Mouse (Mus musculus): ENCODE results near the gene Snd1. TPM values are rescaled to one million over a fixed set of nuclear protein-coding genes. Genes with fewer than 3 reads are reported as not detected.

The Snd1 gene
- polyA plus RNA-seq, 1 experiment from 2014 or later, result 129 TPM

DNA sequence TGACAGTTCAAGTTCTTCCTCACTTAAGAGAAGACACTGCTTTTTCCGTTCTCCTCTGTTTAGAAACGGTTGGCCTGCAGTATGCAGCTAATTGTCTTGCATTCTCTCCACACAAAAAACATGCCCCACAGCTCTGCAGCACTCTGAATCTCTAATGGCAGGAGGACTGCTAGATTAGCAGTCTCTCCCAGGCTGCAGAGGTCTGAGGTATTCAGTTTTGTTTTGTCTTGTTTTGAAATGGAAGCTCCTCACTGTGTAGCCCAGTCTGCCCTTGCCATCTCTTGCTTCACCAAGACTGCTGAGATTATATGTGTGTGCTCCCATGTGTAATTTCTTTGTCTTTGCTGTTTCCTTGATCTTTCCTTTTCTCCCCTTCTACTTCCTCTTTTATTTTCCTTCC, 254.7 kb downstream of the Snd1 start:
- Histone ChIP-seq H3K4me3 (replicated peaks) (no peak overlapping the region), H3K9me3 (replicated peaks) (no peaks in the 10 kb centered on the region), H3K4me1 (peaks cover 9% of the 10 kb centered on the region; the same call in 1 of the 2 replicates), H3K9ac (no peak overlapping the region), H3K4me2 (no peak overlapping the region), H3K27me3 (no peaks in the 10 kb centered on the region), H3K36me3 (peaks cover 10% of the 10 kb centered on the region), H3K27ac (no peak overlapping the region)
- no peak for ATAC-seq (replicated peaks; ENCODE audit: low FRiP score)
- 62% methylated on average over 2 of the region's 2 CpGs for WGBS

DNA sequence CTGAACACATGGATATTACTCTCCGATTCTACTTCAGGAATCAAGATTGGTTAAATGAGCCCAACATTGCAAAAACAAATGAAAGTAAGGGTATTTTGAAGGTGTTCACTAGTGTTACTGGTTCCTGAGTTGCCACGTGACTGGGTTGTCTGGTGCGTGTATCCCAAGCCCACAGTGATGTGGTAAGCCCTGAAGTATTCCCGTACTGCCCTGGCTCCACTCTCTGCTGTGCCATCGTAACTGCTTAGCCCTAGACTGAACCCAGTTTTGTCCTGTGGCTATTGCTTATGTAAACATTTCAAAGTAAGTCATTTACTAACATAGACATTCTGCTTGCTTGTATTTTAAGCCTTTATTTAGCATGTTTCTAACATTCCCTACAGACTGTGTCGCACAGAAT, 256.3 kb downstream of the Snd1 start:
- H3K27ac ChIP-seq, result no peak overlapping the region
- WGBS, result 90% methylated on average over 6 of the region's 6 CpGs
- no peak for ATAC-seq (replicated peaks; ENCODE audit: low FRiP score)
- no peaks in the 10 kb centered on the region for H3K36me3 ChIP-seq
- H3K9ac ChIP-seq, result no peak overlapping the region
- H3K9me3 ChIP-seq (replicated peaks), result no peaks in the 10 kb centered on the region
- no peaks in the 10 kb centered on the region for H3K27me3 ChIP-seq
- no peak overlapping the region for H3K4me3 ChIP-seq (replicated peaks)
- peaks cover 9% of the 10 kb centered on the region; the same call in 1 of the 2 replicates for H3K4me1 ChIP-seq
- no peak overlapping the region for H3K4me2 ChIP-seq

DNA sequence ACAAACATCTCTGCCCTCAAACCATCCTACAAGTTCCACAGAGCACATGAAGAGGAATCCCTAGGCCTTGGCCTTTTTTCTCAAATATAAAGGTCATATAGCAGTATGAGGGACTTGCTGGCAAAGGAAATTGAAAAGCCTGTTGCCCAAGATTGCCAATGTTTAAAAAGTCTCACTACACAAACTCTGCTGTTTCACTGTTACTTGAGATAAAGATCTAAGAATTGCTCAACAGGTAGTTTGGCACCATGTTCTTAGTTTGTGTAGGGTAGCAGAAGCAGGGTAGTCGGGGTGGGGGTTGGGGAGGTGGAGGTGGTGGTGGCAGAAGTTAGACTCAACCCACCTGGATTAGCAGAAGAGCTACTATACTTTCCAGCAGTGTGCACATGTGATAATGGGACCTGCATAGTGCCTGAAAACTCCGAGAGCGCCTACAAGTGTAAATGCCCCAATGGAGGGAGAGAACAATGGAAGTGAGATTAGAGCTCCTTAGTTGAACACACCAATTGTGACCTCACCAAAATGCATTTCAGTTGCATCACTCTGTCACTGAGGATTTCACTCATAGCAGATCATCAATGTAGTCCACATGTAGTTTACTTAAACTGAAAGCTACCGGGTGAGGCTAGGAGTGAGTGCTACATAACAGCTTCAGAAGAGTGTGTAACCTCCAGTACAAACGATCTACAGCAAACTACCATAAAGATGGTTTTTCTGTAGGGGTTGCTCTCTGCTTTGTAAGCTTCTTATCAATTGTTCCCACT, 259.1 kb downstream of the Snd1 start:
- H3K4me1 ChIP-seq, result peaks cover 8% of the 10 kb centered on the region; the same call in 1 of the 2 replicates
- H3K36me3 ChIP-seq, result no peaks in the 10 kb centered on the region
- H3K4me2 ChIP-seq, result no peak overlapping the region
- H3K27ac ChIP-seq, result no peak overlapping the region
- H3K9ac ChIP-seq, result no peak overlapping the region
- H3K4me3 ChIP-seq (replicated peaks), result no peak overlapping the region
- no peak for ATAC-seq (replicated peaks; ENCODE audit: low FRiP score)
- 84% methylated on average over 5 of the region's 5 CpGs for WGBS
- H3K9me3 ChIP-seq (replicated peaks), result no peaks in the 10 kb centered on the region
- no peaks in the 10 kb centered on the region for H3K27me3 ChIP-seq

DNA sequence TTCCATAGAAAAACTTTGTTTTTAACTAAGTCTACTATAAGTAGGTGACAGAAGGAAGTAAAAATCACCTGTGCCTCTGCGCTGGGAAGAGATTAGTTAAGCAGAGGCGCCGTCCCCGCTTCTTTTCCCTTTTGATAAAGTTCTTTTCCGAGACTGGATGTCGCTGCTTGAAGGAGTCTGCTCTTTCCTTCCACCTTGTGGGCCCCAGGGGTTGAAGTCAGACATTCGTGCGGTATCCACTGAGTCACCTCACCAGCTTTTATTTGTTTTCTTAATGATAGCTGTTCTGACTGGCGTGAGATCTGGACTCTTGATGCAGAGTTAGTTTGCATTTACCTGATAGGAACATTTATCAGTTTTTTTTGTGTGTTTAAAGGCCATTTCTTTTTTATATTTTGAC, 260.2 kb downstream of the Snd1 start:
- Histone ChIP-seq H3K4me3 (replicated peaks) (no peak overlapping the region), H3K4me1 (no peaks in the 10 kb centered on the region), H3K27me3 (no peaks in the 10 kb centered on the region), H3K9ac (no peak overlapping the region), H3K36me3 (no peaks in the 10 kb centered on the region), H3K9me3 (replicated peaks) (no peaks in the 10 kb centered on the region), H3K27ac (no peak overlapping the region), H3K4me2 (no peak overlapping the region)
- 71% methylated on average over 9 of the region's 9 CpGs for WGBS
- ATAC-seq (replicated peaks; ENCODE audit: low FRiP score), result no peak

DNA sequence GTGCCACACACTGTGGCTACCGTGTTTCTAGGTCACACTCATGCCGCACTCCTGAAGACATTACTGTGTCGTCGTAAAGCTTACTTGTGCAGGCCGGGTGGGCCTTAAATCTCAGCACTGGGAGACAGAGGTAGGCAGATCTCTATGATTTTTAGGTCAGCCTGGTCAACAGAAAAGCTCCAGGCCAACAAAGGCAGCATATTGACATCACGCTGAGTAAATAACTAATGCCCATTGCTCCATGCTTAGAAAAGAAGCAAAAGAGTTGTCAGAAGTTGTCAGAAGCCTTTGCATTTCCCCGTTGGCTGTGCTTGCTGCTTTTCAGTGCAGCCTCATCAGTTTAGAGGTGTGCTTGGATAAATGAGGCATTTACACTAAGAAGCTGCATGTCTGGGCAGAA, 261.7 kb downstream of the Snd1 start:
- H3K9me3 ChIP-seq (replicated peaks), result no peaks in the 10 kb centered on the region
- ATAC-seq (replicated peaks; ENCODE audit: low FRiP score), result no peak
- no peaks in the 10 kb centered on the region for H3K27me3 ChIP-seq
- no peak overlapping the region for H3K9ac ChIP-seq
- H3K4me3 ChIP-seq (replicated peaks), result no peak overlapping the region
- no peak overlapping the region for H3K27ac ChIP-seq
- H3K4me2 ChIP-seq, result no peak overlapping the region
- WGBS, result 61% methylated on average over 7 of the region's 7 CpGs
- no peaks in the 10 kb centered on the region for H3K36me3 ChIP-seq
- H3K4me1 ChIP-seq, result no peaks in the 10 kb centered on the region

DNA sequence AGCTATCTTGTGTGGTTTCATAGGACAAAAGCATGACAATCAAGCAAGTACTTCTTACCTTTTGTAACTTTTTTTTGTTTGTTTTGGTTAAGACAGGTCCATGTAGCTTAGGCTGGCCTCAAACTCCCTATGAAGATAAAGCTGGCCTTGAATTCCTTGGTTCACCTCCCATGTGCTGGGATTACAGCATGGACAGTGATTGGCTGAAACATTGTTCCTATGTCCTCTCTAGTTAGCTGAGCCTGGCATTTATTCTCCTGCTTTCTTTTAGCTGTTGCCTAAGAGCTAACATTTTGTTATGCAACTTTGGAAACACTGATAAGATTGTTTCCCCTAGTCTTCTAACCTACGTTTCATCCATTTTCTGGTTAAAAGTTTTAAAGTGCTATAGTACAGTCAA, 262.7 kb downstream of the Snd1 start:
- Histone ChIP-seq H3K4me3 (replicated peaks) (no peak overlapping the region), H3K27me3 (no peaks in the 10 kb centered on the region), H3K9me3 (replicated peaks) (no peaks in the 10 kb centered on the region), H3K9ac (no peak overlapping the region), H3K36me3 (no peaks in the 10 kb centered on the region), H3K4me1 (no peaks in the 10 kb centered on the region), H3K4me2 (no peak overlapping the region), H3K27ac (no peak overlapping the region)
- ATAC-seq (replicated peaks; ENCODE audit: low FRiP score), result no peak
- 81% methylated on average over 1 of the region's 1 CpGs for WGBS

DNA sequence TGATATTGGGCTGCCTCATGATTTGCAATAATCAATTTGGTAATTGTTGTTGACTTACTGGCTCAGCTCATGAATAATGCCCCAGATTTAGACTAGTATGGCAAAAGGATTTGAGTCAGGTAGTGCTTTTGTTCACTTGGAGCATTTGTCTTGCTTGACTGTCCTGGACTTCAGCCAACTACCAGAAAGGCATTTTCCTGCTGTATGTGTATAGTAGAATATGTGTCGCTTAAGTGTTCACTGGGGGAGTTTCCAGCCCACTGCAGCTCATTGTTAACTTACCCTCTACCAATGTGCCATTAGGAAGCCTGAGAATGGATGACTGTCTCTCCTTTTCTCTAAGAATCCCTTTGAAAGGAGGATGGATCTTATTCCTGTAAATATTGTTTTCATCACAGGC, 268.6 kb downstream of the Snd1 start:
- peaks cover 22% of the 10 kb centered on the region for H3K36me3 ChIP-seq
- no peak overlapping the region for H3K4me3 ChIP-seq (replicated peaks)
- ATAC-seq (replicated peaks; ENCODE audit: low FRiP score), result 0 out of 2 replicates have a peak, but pooled peaks have one; percentile 50
- H3K9me3 ChIP-seq (replicated peaks), result no peaks in the 10 kb centered on the region
- H3K27ac ChIP-seq, result peak overlapping the region; percentile 65
- no peaks in the 10 kb centered on the region for H3K27me3 ChIP-seq
- no peak overlapping the region for H3K4me2 ChIP-seq
- H3K9ac ChIP-seq, result no peak overlapping the region
- H3K4me1 ChIP-seq, result peaks cover 28% of the 10 kb centered on the region
- 15% methylated on average over 1 of the region's 1 CpGs for WGBS

DNA sequence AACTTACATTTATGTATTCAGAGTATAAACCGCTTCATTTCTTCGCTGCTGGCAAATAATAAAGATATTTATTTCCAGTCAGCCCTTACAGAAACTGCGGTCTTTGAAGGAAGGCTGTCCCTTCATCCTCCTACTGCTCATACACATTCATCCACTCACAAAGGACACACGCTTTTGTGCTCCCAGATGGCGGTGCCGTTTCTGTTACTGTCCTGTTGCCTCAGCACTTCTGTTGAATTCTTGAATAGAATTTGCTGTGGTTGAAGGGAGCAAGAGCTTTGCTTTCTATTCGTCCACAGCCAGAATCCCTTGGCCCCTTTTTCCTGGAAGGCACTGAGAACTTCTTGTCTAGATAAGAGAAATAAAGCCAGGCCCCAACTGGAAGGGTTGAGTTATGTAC, 270.9 kb downstream of the Snd1 start:
- no peak overlapping the region for H3K27ac ChIP-seq
- H3K4me3 ChIP-seq (replicated peaks), result no peak overlapping the region
- peaks cover 22% of the 10 kb centered on the region for H3K36me3 ChIP-seq
- no peak overlapping the region for H3K9ac ChIP-seq
- H3K9me3 ChIP-seq (replicated peaks), result no peaks in the 10 kb centered on the region
- peaks cover 47% of the 10 kb centered on the region for H3K4me1 ChIP-seq
- ATAC-seq (replicated peaks; ENCODE audit: low FRiP score), result no peak
- WGBS, result 92% methylated on average over 7 of the region's 7 CpGs
- H3K4me2 ChIP-seq, result no peak overlapping the region
- no peaks in the 10 kb centered on the region for H3K27me3 ChIP-seq

DNA sequence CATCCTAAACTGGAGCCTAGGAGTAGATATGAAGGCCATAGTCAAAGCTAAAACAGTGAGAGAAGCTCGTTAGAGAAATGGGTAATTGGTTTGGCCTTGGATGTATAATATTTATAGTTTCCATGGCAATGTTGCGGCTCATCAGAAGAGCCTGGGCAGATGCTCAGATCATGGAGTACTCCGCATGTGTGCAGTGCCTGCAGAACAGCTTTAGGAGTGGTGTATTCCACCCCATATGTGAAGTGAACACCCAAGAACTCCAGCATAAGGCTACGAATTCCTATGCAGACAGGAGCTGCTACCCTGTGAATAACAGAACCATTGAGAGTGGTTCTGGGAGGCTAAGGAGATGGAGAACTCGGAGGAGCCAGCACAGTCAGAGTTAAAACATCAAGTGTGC, 272.1 kb downstream of the Snd1 start:
- H3K27ac ChIP-seq, result 0 out of 2 replicates have a peak overlapping the region, but pooled peaks have one; percentile 1
- H3K9me3 ChIP-seq (replicated peaks), result no peaks in the 10 kb centered on the region
- peaks cover 49% of the 10 kb centered on the region for H3K4me1 ChIP-seq
- H3K27me3 ChIP-seq, result no peaks in the 10 kb centered on the region
- H3K4me3 ChIP-seq (replicated peaks), result no peak overlapping the region
- 95% methylated on average over 5 of the region's 5 CpGs for WGBS
- ATAC-seq (replicated peaks; ENCODE audit: low FRiP score), result no peak
- H3K36me3 ChIP-seq, result peaks cover 22% of the 10 kb centered on the region
- H3K4me2 ChIP-seq, result no peak overlapping the region
- H3K9ac ChIP-seq, result no peak overlapping the region

DNA sequence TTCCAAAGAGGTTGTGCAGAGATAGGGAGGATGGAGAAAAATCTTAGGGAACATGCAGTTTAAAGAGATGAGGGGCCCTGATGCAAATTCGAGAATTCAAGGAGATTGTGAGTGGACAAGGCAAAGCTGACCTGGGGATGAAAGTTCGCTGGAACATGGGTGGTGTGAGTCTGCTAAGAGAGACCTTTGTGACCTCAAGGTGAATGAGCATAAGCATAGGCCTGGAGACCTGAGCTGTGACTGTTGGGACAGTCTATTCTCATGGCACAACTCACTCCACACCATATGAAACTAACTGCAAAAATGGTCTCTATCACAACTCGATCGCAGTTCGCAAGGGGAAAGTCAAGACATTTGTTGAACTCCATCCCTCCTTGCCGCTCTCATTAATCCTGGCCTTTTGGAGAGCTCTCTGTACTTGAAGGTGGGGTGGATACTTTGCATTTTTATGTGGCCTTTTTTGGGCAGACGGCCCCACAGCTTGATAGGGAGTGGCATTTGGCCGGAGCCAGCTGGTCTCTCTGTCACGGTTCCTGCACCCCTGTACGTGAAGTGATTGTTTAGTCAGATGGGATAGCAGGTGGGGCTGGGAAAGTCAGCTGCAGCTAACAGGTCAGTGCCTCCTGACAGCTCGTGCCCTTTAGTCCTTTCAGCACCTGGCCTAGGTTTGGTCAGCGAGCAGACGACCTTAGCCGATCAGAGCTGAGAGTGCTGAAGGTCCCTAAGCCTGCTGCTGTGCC, 273.2 kb downstream of the Snd1 start:
- no peak overlapping the region for H3K4me3 ChIP-seq (replicated peaks)
- H3K27me3 ChIP-seq, result no peaks in the 10 kb centered on the region
- no peaks in the 10 kb centered on the region for H3K9me3 ChIP-seq (replicated peaks)
- no peak overlapping the region for H3K9ac ChIP-seq
- H3K27ac ChIP-seq, result peak overlapping the region; percentile 79
- peaks cover 22% of the 10 kb centered on the region for H3K36me3 ChIP-seq
- H3K4me1 ChIP-seq, result peaks cover 44% of the 10 kb centered on the region
- peak; percentile 94 for ATAC-seq (replicated peaks; ENCODE audit: low FRiP score)
- 42% methylated on average over 14 of the region's 14 CpGs for WGBS
- no peak overlapping the region for H3K4me2 ChIP-seq

DNA sequence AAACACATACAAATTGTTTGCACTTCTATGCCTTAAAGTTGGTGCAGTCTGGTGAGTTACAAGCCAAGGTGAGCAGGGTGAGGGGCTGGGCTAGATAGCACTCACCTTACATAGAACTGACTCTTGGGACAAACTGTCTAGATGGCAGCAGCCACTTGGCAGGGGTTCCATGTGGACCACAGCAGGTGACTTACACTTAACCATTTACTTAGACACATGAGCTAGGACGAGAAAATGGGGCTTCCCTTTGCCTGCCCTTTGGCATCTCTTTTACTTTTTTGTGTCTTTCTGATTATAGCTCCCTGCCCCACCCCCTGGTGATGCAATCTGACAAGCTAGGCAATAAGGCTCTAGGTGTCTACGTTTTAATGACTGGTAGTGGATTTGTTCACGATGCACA, 274.3 kb downstream of the Snd1 start:
- H3K4me3 ChIP-seq (replicated peaks), result no peak overlapping the region
- no peaks in the 10 kb centered on the region for H3K9me3 ChIP-seq (replicated peaks)
- H3K4me1 ChIP-seq, result peaks cover 33% of the 10 kb centered on the region
- ATAC-seq (replicated peaks; ENCODE audit: low FRiP score), result no peak
- no peak overlapping the region for H3K9ac ChIP-seq
- peak overlapping the region; percentile 79 for H3K27ac ChIP-seq
- H3K4me2 ChIP-seq, result no peak overlapping the region
- peaks cover 22% of the 10 kb centered on the region for H3K36me3 ChIP-seq
- H3K27me3 ChIP-seq, result no peaks in the 10 kb centered on the region
- WGBS, result 64% methylated on average over 3 of the region's 3 CpGs

DNA sequence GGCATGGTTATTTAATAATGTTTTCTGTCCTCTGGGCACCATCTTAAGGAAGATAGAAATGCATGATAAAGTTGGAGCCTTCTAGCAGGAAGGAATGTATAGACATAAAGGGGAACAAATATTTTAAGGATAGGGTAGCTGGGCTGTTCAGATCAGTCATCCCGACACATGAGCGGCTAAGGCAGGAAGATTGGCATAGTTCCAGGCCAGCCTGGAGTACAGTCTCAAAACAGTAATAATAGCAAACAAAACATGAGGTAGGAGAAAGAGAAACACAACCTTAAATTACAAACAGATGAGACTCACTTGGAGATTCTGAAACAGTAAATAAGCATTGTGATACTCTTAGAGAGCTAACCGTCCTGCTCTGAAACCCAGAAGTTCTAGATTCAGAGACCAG, 276.2 kb downstream of the Snd1 start:
- Histone ChIP-seq H3K27me3 (no peaks in the 10 kb centered on the region), H3K4me3 (replicated peaks) (no peak overlapping the region), H3K27ac (0 out of 2 replicates have a peak overlapping the region, but pooled peaks have one; percentile 58), H3K36me3 (peaks cover 13% of the 10 kb centered on the region), H3K9ac (no peak overlapping the region), H3K9me3 (replicated peaks) (no peaks in the 10 kb centered on the region), H3K4me1 (peaks cover 30% of the 10 kb centered on the region), H3K4me2 (no peak overlapping the region)
- 54% methylated on average over 3 of the region's 3 CpGs for WGBS
- ATAC-seq (replicated peaks; ENCODE audit: low FRiP score), result no peak

Data from kidney, embryonic 15.5 days (tissue).